Mouse (Mus musculus): ENCODE data around the gene Spon2. TPM values are rescaled to one million over a fixed set of nuclear protein-coding genes. Genes with fewer than 3 reads are reported as not detected.

Spon2 gene
- total RNA-seq (2014; rRNA removed; ENCODE audit: low replicate concordance) (56.9 and 58.1 TPM in 2 replicates), polyA plus RNA-seq (2015; fragmentation: Nextera tagmentation; extraction: Ambion mirVana) (42.5 and 47.2 TPM in 2 replicates)

GRCm38 (mm10) chr5:33218081-33218480 is at the start of gene Spon2:
Spon2 (minus strand) TSS chr5:33218455.
- Histone ChIP-seq H3K4me2 (ENCODE audit: low read depth, low read length) (peak within 1 kb of the TSS; percentile 40), H3K9me3 (replicated peaks; ENCODE audit: control insufficient read depth, low read length) (no peaks in the 10 kb centered on the region), H3K36me3 (replicated peaks; ENCODE audit: control insufficient read depth, insufficient read depth, low read length) (no peaks in the 10 kb centered on the region), H3K4me1 (ENCODE audit: control insufficient read depth, insufficient read depth) (peaks cover 29% of the 10 kb centered on the region), H3K27me3 (ENCODE audit: control insufficient read depth, insufficient read depth, low read length) (no peaks in the 10 kb centered on the region), H3K9ac (replicated peaks; ENCODE audit: low read depth, low read length) (peak within 1 kb of the TSS; percentile 20; the same call in 1 of the 2 replicates), H3K27ac (ENCODE audit: low read depth) (peak within 1 kb of the TSS; percentile 69), H3K4me3 (ENCODE audit: low read depth, low read length) (peak within 1 kb of the TSS; percentile 22)
- 29% methylated on average over 5 of the region's 5 CpGs for WGBS
- TF ChIP-seq EP300 (IDR thresholded peaks at IDR 0.05; ENCODE audit: low read depth) (no peak), CTCF (IDR thresholded peaks at IDR 0.05; ENCODE audit: low read depth) (no peak)
- ATAC-seq (ENCODE audit: insufficient read depth, low read depth) (peak; percentile 40; the same call in 1 of the 2 replicates), DNase-seq (ENCODE audit: low spot score) (peak; percentile 28)

DNA sequence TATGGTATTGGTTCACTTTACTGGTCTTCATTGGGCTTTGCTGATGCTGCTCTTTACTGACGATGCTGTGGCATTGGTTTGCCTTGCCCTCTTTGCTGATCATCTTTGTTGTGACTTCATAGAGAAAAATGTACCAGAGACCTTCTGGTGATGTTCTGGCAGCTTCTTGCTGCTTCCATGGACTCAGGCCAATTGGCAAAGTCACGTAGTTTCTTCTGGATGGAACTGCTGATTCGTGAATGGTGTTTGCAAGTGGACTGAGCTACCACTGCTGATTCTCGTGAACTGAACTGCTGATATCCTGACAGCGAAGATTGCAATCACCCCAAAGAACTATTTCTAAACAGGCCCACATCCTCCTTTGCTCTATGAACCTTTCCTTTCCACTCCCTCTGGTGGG is 36.2 kb upstream of the Spon2 start:
- no peaks in the 10 kb centered on the region for H3K9me3 ChIP-seq (replicated peaks; ENCODE audit: control insufficient read depth, low read length)
- 62% methylated on average over 5 of the region's 5 CpGs for WGBS
- no peak overlapping the region for H3K9ac ChIP-seq (replicated peaks; ENCODE audit: low read depth, low read length)
- no peak overlapping the region for H3K27ac ChIP-seq (ENCODE audit: low read depth)
- no peaks in the 10 kb centered on the region for H3K27me3 ChIP-seq (ENCODE audit: control insufficient read depth, insufficient read depth, low read length)
- H3K36me3 ChIP-seq (replicated peaks; ENCODE audit: control insufficient read depth, insufficient read depth, low read length), result peaks cover 99% of the 10 kb centered on the region
- no peak for DNase-seq (ENCODE audit: low spot score)
- no peaks in the 10 kb centered on the region for H3K4me1 ChIP-seq (ENCODE audit: control insufficient read depth, insufficient read depth)
- TF ChIP-seq CTCF (IDR thresholded peaks at IDR 0.05; ENCODE audit: low read depth) (no peak), EP300 (IDR thresholded peaks at IDR 0.05; ENCODE audit: low read depth) (no peak)
- no peak for ATAC-seq (ENCODE audit: insufficient read depth, low read depth)
- H3K4me3 ChIP-seq (ENCODE audit: low read depth, low read length), result no peak overlapping the region
- H3K4me2 ChIP-seq (ENCODE audit: low read depth, low read length), result no peak overlapping the region

- TF ChIP-seq CTCF (IDR thresholded peaks at IDR 0.05; ENCODE audit: low read depth) (no peak), EP300 (IDR thresholded peaks at IDR 0.05; ENCODE audit: low read depth) (no peak)
- H3K4me1 ChIP-seq (ENCODE audit: control insufficient read depth, insufficient read depth), result no peaks in the 10 kb centered on the region
- 71% methylated on average over 12 of the region's 12 CpGs for WGBS
Measured at GRCm38 (mm10) chr5:33248186-33248585, 29.9 kb upstream of the Spon2 start.

GRCm38 (mm10) chr5:33247387-33247786 is 29.1 kb upstream of the Spon2 start:
- H3K27ac ChIP-seq (ENCODE audit: low read depth), result no peak overlapping the region
- H3K27me3 ChIP-seq (ENCODE audit: control insufficient read depth, insufficient read depth, low read length), result no peaks in the 10 kb centered on the region
- WGBS, result 88% methylated on average over 2 of the region's 2 CpGs
- no peak overlapping the region for H3K4me2 ChIP-seq (ENCODE audit: low read depth, low read length)
- no peak overlapping the region for H3K9ac ChIP-seq (replicated peaks; ENCODE audit: low read depth, low read length)
- peaks cover 72% of the 10 kb centered on the region for H3K36me3 ChIP-seq (replicated peaks; ENCODE audit: control insufficient read depth, insufficient read depth, low read length)
- no peaks in the 10 kb centered on the region for H3K4me1 ChIP-seq (ENCODE audit: control insufficient read depth, insufficient read depth)
- no peak for TF ChIP-seq EP300 (IDR thresholded peaks at IDR 0.05; ENCODE audit: low read depth)
- TF ChIP-seq CTCF (IDR thresholded peaks at IDR 0.05; ENCODE audit: low read depth), result peak; percentile 53
- H3K9me3 ChIP-seq (replicated peaks; ENCODE audit: control insufficient read depth, low read length), result no peaks in the 10 kb centered on the region
- DNase-seq (ENCODE audit: low spot score) (no peak), ATAC-seq (ENCODE audit: insufficient read depth, low read depth) (0 out of 2 replicates have a peak, but pooled peaks have one; percentile 36)
- no peak overlapping the region for H3K4me3 ChIP-seq (ENCODE audit: low read depth, low read length)

More at GRCm38 (mm10) chr5:33248186-33248585, 29.9 kb upstream of the Spon2 start:
- no peaks in the 10 kb centered on the region for H3K27me3 ChIP-seq (ENCODE audit: control insufficient read depth, insufficient read depth, low read length)
- H3K27ac ChIP-seq (ENCODE audit: low read depth), result no peak overlapping the region
- no peak overlapping the region for H3K4me2 ChIP-seq (ENCODE audit: low read depth, low read length)
- ATAC-seq (ENCODE audit: insufficient read depth, low read depth) (no peak), DNase-seq (ENCODE audit: low spot score) (no peak)
- H3K4me3 ChIP-seq (ENCODE audit: low read depth, low read length), result no peak overlapping the region
- H3K36me3 ChIP-seq (replicated peaks; ENCODE audit: control insufficient read depth, insufficient read depth, low read length), result peaks cover 75% of the 10 kb centered on the region
- no peaks in the 10 kb centered on the region for H3K9me3 ChIP-seq (replicated peaks; ENCODE audit: control insufficient read depth, low read length)
- H3K9ac ChIP-seq (replicated peaks; ENCODE audit: low read depth, low read length), result no peak overlapping the region

DNA sequence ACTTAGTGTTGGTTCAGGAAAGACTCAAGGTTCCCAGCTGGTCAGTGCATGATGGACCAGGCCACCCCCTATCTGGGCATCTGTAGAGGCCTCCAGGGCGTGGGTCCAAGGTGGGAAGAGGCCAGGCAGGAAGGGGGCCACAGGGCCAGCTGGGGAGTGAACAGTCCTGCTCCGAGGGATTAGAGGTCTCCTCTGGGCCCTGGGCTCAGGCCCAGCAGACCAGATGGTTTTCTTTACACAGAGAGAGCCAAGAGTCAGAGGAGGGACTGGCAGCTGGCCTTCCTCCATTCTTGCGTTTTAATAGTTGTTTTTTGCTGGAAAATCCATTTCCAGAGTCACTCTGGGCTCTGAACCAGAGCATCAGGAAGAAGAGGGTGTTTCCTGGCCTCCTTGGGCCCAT is 27.4 kb upstream of the Spon2 start:
- ATAC-seq (ENCODE audit: insufficient read depth, low read depth) (peak; percentile 66), DNase-seq (ENCODE audit: low spot score) (peak; percentile 30)
- H3K4me3 ChIP-seq (ENCODE audit: low read depth, low read length), result no peak overlapping the region
- no peak overlapping the region for H3K9ac ChIP-seq (replicated peaks; ENCODE audit: low read depth, low read length)
- H3K27me3 ChIP-seq (ENCODE audit: control insufficient read depth, insufficient read depth, low read length), result no peaks in the 10 kb centered on the region
- no peak overlapping the region for H3K4me2 ChIP-seq (ENCODE audit: low read depth, low read length)
- no peaks in the 10 kb centered on the region for H3K9me3 ChIP-seq (replicated peaks; ENCODE audit: control insufficient read depth, low read length)
- no peaks in the 10 kb centered on the region for H3K4me1 ChIP-seq (ENCODE audit: control insufficient read depth, insufficient read depth)
- no peak for TF ChIP-seq EP300 (IDR thresholded peaks at IDR 0.05; ENCODE audit: low read depth)
- TF ChIP-seq CTCF (IDR thresholded peaks at IDR 0.05; ENCODE audit: low read depth), result no peak
- peak overlapping the region; percentile 53 for H3K27ac ChIP-seq (ENCODE audit: low read depth)
- H3K36me3 ChIP-seq (replicated peaks; ENCODE audit: control insufficient read depth, insufficient read depth, low read length), result peaks cover 60% of the 10 kb centered on the region
- 57% methylated on average over 3 of the region's 3 CpGs for WGBS

DNA sequence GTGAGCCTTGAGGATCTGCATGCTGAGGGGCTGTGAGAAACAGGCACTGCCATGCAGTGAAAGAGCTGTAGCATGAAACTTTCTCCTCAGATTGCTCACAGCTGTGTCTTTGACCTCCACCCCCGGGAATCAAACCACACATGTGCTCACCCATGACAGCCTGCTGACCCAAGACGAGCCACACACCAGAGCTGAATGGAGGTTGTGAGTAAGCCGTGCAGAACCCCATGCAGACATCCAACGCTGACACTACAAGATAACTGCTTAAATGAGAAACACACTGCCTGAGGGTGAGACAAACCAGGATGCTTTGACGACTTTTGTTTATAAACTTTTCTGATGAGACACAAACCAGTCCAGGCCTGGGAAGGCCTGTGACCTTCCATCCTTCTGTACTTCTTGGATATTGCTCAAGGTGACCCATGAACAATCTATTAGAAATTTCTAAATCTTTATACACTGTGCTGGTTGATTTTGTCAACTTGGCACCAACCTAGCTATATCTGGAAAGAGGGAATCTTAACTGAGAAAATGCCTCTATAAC is 26.2 kb upstream of the Spon2 start:
- H3K9me3 ChIP-seq (replicated peaks; ENCODE audit: control insufficient read depth, low read length), result no peaks in the 10 kb centered on the region
- H3K27ac ChIP-seq (ENCODE audit: low read depth), result no peak overlapping the region
- peaks cover 3% of the 10 kb centered on the region; the same call in 1 of the 2 replicates for H3K4me1 ChIP-seq (ENCODE audit: control insufficient read depth, insufficient read depth)
- ATAC-seq (ENCODE audit: insufficient read depth, low read depth) (no peak), DNase-seq (ENCODE audit: low spot score) (no peak)
- no peak overlapping the region for H3K4me2 ChIP-seq (ENCODE audit: low read depth, low read length)
- no peak overlapping the region for H3K4me3 ChIP-seq (ENCODE audit: low read depth, low read length)
- no peak overlapping the region for H3K9ac ChIP-seq (replicated peaks; ENCODE audit: low read depth, low read length)
- TF ChIP-seq CTCF (IDR thresholded peaks at IDR 0.05; ENCODE audit: low read depth) (no peak), EP300 (IDR thresholded peaks at IDR 0.05; ENCODE audit: low read depth) (no peak)
- no peaks in the 10 kb centered on the region for H3K27me3 ChIP-seq (ENCODE audit: control insufficient read depth, insufficient read depth, low read length)
- peaks cover 48% of the 10 kb centered on the region for H3K36me3 ChIP-seq (replicated peaks; ENCODE audit: control insufficient read depth, insufficient read depth, low read length)
- 52% methylated on average over 5 of the region's 5 CpGs for WGBS

Measured in heart, postnatal 0 days (tissue).